Mouse (Mus musculus) lung, embryonic 14.5 days (tissue): ENCODE results near the gene Asna1. TPM values are rescaled to one million over a fixed set of nuclear protein-coding genes. Genes with fewer than 3 reads are reported as not detected.

Experiments
- ATAC-seq: fragments of 200-750 bp; cut with Nextera tagmentation; 2 replicates; pipeline ENCODE4 v1.8.0; 2017; ENCODE audit warnings: mild to moderate bottlenecking, moderate TSS enrichment, moderate library complexity; ENCODE audit not compliant: insufficient read depth
- DNase-seq: peaks from one replicate; pipeline ENCODE4 v3.0.0-alpha.2; 2015
- H3K27ac ChIP-seq: fragments of 300-500 bp; sonication (generic); 2 replicates; pipeline ENCODE4 v1.5.1; 2014; ENCODE audit warnings: low read depth, mild to moderate bottlenecking, moderate library complexity
- H3K27me3 ChIP-seq: fragments of 300-500 bp; sonication (generic); 2 replicates; pipeline ENCODE4 v1.6.1; 2014; ENCODE audit warnings: low read length, control low read depth; ENCODE audit not compliant: insufficient read depth
- H3K36me3 ChIP-seq: fragments of 300-500 bp; sonication (generic); 2 replicates; pipeline ENCODE4 v1.6.1; 2014; ENCODE audit warnings: control low read depth; ENCODE audit not compliant: insufficient read depth
- H3K4me1 ChIP-seq: fragments of 300-500 bp; sonication (generic); 2 replicates; pipeline ENCODE4 v1.6.1; 2014; ENCODE audit warnings: antibody characterized with exemption, control low read depth; ENCODE audit not compliant: insufficient read depth
- H3K4me2 ChIP-seq: fragments of 300-500 bp; sonication (generic); 2 replicates; pipeline ENCODE4 v1.6.1; 2014; ENCODE audit warnings: mild to moderate bottlenecking
- H3K4me3 ChIP-seq: fragments of 300-500 bp; sonication (generic); 2 replicates; pipeline ENCODE4 v1.5.1; 2014; ENCODE audit warnings: low read depth, low read length
- H3K9ac ChIP-seq: fragments of 300-500 bp; sonication (generic); 2 replicates; pipeline ENCODE4 v1.6.1; 2014
- H3K9me3 ChIP-seq: fragments of 300-500 bp; sonication (generic); 2 replicates; pipeline ENCODE4 v1.6.1; 2016; ENCODE audit warnings: low read depth, low read length, control low read depth
- CTCF ChIP-seq: IDR thresholded peaks from 2 replicates; pipeline ENCODE4 v1.5.1; 2016; ENCODE audit warnings: antibody characterized with exemption, low read depth
- WGBS: fragments of 180-500 bp; shearing (Covaris S2); extraction: QIAGEN DNeasy Blood & Tissue Kit; methylation state at CpG from one replicate; pipeline ENCODE4 v1.1.7; 2014; 5-methylcytosine and 5-hydroxymethylcytosine counted together
- polyA plus RNA-seq: library from polyadenylated mRNA; unstranded; fragments of >200 nt; fragmentation: Nextera tagmentation; extraction: Ambion mirVana; gene quantifications from 2 replicates; pipeline ENCODE4 v1.2.1, GENCODE M21; 2014

Asna1 gene
- 97.2 and 98.0 TPM in 2 replicates for polyA plus RNA-seq

- Histone ChIP-seq H3K9me3 (no peaks in the 10 kb centered on the region), H3K27me3 (no peaks in the 10 kb centered on the region), H3K4me3 (peak within 1 kb of the TSS; percentile 87), H3K36me3 (peaks cover 51% of the 10 kb centered on the region), H3K4me2 (peak within 1 kb of the TSS; percentile 70), H3K9ac (peak within 1 kb of the TSS; percentile 71), H3K27ac (peak within 1 kb of the TSS; percentile 91), H3K4me1 (peaks cover 19% of the 10 kb centered on the region)
- ATAC-seq (peak; percentile 91), DNase-seq (peak; percentile 94)
- WGBS, result 5% methylated on average over 30 of the region's 30 CpGs
- no peak for TF ChIP-seq CTCF
These were observed at the start of gene Asna1 for GRCm38 (mm10) chr8:85025098-85025932. Gene Asna1, minus strand, starts transcription at chr8:85025281.

GRCm38 (mm10) chr8:85074617-85075016 lies 49.5 kb upstream of the Asna1 start:
- Histone ChIP-seq H3K4me1 (peaks cover 8% of the 10 kb centered on the region; the same call in 1 of the 2 replicates), H3K27me3 (no peaks in the 10 kb centered on the region), H3K4me2 (no peak overlapping the region), H3K36me3 (peaks cover 52% of the 10 kb centered on the region), H3K4me3 (no peak overlapping the region), H3K27ac (no peak overlapping the region), H3K9ac (no peak overlapping the region), H3K9me3 (no peaks in the 10 kb centered on the region)
- 87% methylated on average over 10 of the region's 10 CpGs for WGBS
- no peak for TF ChIP-seq CTCF
- DNase-seq, result no peak
- no peak for ATAC-seq

DNA sequence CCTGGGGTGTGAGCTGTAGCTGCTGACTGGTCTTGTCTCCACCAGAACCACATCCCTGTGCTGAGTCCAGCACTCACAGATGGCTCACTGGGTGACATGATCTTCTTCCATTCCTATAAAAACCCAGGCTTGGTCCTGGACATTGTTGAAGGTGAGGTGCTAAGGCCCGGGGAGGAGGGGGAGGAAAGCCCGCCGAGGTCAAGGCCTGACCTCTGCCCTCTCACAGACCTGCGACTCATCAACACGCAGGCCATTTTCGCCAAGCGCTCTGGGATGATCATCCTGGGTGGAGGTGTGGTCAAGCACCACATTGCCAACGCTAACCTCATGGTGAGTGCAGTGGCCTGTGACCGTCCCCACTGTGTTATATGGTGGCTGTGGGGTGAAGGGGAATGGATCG lies 49.1 kb upstream of the Asna1 start:
- WGBS, result 75% methylated on average over 10 of the region's 10 CpGs
- no peak overlapping the region for H3K4me2 ChIP-seq
- DNase-seq, result no peak
- H3K9ac ChIP-seq, result no peak overlapping the region
- no peak for TF ChIP-seq CTCF
- peaks cover 6% of the 10 kb centered on the region; the same call in 1 of the 2 replicates for H3K4me1 ChIP-seq
- H3K4me3 ChIP-seq, result no peak overlapping the region
- H3K27ac ChIP-seq, result no peak overlapping the region
- H3K36me3 ChIP-seq, result peaks cover 52% of the 10 kb centered on the region
- H3K9me3 ChIP-seq, result no peaks in the 10 kb centered on the region
- H3K27me3 ChIP-seq, result no peaks in the 10 kb centered on the region
- no peak for ATAC-seq

- no peak for ATAC-seq
- H3K9ac ChIP-seq, result no peak overlapping the region
- TF ChIP-seq CTCF, result no peak
- peaks cover 6% of the 10 kb centered on the region; the same call in 1 of the 2 replicates for H3K4me1 ChIP-seq
- no peaks in the 10 kb centered on the region for H3K9me3 ChIP-seq
- H3K4me2 ChIP-seq, result peak overlapping the region; percentile 81
- H3K27ac ChIP-seq, result no peak overlapping the region
- no peak overlapping the region for H3K4me3 ChIP-seq
- DNase-seq, result no peak
- no peaks in the 10 kb centered on the region for H3K27me3 ChIP-seq
- WGBS, result 86% methylated on average over 15 of the region's 15 CpGs
- peaks cover 43% of the 10 kb centered on the region for H3K36me3 ChIP-seq
These were observed 48.0 kb upstream of the Asna1 start for GRCm38 (mm10) chr8:85073041-85073612.

DNA sequence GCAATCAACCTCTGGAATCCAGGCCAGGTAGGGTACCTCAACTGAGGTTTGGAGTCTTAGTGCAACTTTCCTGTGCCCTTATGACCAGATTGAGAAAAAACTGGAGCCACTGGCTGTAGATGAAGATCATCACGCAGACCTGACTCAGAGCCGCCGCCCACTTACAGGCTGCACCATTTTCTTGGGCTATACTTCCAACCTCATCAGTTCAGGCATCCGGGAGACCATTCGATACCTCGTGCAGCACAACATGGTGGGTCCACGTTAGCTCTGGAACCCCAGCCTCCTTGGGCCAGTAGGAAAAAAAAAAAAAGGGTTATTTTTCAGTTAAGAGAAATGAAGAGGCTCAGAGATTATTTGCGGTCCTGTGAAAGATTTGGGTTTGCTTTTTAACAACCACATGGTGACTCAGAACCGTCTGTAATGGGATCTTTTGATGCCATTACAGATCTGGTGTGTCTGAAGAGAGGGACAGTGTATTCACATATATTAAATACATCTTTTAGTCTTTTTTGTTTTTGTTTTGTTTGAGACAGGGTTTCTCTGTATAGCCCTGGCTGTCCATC lies 47.4 kb upstream of the Asna1 start:
- Histone ChIP-seq H3K9ac (peak overlapping the region; percentile 74), H3K4me1 (peaks cover 6% of the 10 kb centered on the region; the same call in 1 of the 2 replicates), H3K4me3 (peak overlapping the region; percentile 71), H3K4me2 (peak overlapping the region; percentile 81), H3K36me3 (peaks cover 39% of the 10 kb centered on the region), H3K9me3 (no peaks in the 10 kb centered on the region), H3K27me3 (no peaks in the 10 kb centered on the region), H3K27ac (peak overlapping the region; percentile 95; the same call in 1 of the 2 replicates)
- 0 out of 2 replicates have a peak, but pooled peaks have one; percentile 20 for ATAC-seq
- 30% methylated on average over 9 of the region's 9 CpGs for WGBS
- no peak for DNase-seq
- TF ChIP-seq CTCF, result no peak

DNA sequence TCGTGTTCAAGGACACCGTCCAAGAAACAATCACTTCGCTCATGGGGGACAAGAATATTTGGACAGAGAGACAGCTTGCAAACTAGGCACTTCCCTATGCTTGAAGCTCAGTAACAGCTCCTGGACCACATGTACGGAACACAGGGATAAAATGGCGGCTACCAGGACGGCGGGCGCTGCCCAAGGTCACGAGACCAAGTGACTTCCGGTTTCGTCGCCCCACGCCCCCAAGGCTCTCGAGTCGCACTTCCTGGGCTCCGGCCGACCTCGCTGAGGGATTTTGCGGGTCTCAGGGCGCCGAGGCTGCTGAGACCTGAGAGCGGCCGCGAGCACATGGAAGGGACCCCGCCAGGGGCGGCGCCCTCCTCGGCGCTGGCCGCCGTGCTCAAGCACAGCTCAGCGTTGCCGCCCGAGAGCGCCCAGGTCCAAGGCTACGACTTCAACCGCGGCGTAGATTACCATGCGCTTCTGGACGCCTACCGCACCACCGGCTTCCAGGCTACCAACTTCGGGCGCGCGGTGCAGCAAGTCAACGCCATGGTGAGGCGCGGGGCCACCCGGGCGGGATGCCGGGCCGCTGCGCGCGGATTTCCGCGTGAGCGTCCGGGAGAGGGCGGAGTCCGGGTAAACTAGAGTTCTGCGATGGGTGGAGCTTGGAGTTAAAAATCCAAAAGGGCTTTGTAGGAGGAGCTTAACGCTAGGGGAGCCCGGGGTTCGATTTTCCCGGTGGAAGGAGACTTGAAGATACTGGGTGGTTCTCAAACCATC lies 46.6 kb upstream of the Asna1 start, which contains the start of gene Dhps:
TSS of gene Dhps (plus strand) at position 244 of the 768 bp plus-strand sequence.
- peak; percentile 97 for DNase-seq
- peak within 1 kb of the TSS; percentile 74 for H3K9ac ChIP-seq
- no peak for TF ChIP-seq CTCF
- under 1% methylated on average over 68 of the region's 68 CpGs for WGBS
- H3K27me3 ChIP-seq, result no peaks in the 10 kb centered on the region
- H3K4me1 ChIP-seq, result peaks cover 6% of the 10 kb centered on the region; the same call in 1 of the 2 replicates
- ATAC-seq, result peak; percentile 89
- H3K4me2 ChIP-seq, result peak within 1 kb of the TSS; percentile 81
- peak within 1 kb of the TSS; percentile 95 for H3K27ac ChIP-seq
- H3K9me3 ChIP-seq, result no peaks in the 10 kb centered on the region
- peak within 1 kb of the TSS; percentile 71 for H3K4me3 ChIP-seq
- peaks cover 34% of the 10 kb centered on the region for H3K36me3 ChIP-seq
